Mouse (Mus musculus): ENCODE results near the gene Prpf4b. TPM values are rescaled to one million over a fixed set of nuclear protein-coding genes. Genes with fewer than 3 reads are reported as not detected.
A peak's percentile ranks its signal among the peaks of the same experiment; 100 is the strongest.
"Not testable (repeated sequence)": the region's sequence is repeated elsewhere in the genome, so short reads cannot be mapped to it uniquely, and the experiment has no call there.

Gene Prpf4b
- polyA plus RNA-seq (2016; fragmentation: Nextera tagmentation; extraction: Ambion mirVana) = 61.0 and 66.6 TPM in 2 replicates

- peaks cover 5% of the 10 kb centered on the region; the same call in 1 of the 2 replicates for H3K36me3 ChIP-seq
- peak within 1 kb of the TSS; percentile 96 for H3K9ac ChIP-seq
- H3K4me3 ChIP-seq = peak within 1 kb of the TSS; percentile 98
- H3K9me3 ChIP-seq (replicated peaks) = no peaks in the 10 kb centered on the region
- H3K27ac ChIP-seq (ENCODE audit: poor library complexity, severe bottlenecking) = peak within 1 kb of the TSS; percentile 100
- WGBS = under 1% methylated on average over 40 of the region's 40 CpGs
- peak within 1 kb of the TSS; percentile 91 for H3K4me2 ChIP-seq
- peak; percentile 87 for ATAC-seq (ENCODE audit: insufficient number of reproducible peaks, low FRiP score)
- H3K27me3 ChIP-seq (replicated peaks) = no peaks in the 10 kb centered on the region
- peaks cover 22% of the 10 kb centered on the region for H3K4me1 ChIP-seq (replicated peaks)
Observed at GRCm38 (mm10) chr13:34875166-34875710, at the start of gene Prpf4b. TSS of gene Prpf4b (plus strand) at chr13:34875302.

DNA sequence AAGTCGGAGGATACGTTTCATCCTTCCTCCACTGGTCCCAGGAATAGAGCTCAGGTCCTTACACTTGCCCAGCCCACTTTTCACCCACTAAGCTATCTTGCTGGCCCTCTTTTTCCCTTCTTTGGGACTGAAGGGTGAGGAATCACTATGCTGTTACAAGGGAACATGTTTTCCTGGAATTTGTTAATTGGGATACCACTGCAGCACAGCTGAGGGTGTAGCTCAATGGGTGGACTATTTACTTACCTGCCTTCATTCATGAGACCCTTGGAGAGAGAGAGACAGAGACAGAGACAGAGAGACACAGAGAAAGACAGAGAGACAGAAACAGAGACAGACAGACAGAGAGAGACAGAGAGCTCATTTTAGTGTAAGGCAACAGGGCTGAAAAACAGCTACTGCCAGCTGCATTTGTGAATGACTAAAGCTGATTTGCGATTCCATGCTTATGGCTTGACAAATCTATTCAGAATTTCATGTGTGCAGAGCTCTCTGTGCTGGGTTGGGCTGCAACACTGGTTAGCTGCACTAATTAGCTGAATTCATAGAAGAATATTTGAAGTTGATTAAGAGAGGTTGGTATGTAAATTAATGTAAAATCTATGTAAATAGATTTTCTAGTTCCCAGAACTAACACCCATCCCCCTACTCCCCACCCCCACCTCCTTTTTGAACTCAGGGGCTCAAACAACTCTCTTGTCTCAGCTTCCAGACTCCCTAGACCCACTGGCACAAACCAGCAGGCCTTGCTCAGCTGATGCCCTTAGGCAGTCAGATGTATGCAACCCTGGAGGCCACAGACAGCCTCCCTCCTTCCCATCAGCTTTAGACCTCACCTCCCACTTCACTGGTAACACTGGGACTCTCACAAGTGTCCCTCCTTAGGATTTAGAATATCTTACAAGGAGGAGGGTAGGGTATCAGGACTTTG is 48.1 kb upstream of the Prpf4b start:
- peaks cover 7% of the 10 kb centered on the region for H3K4me1 ChIP-seq (replicated peaks)
- no peak overlapping the region for H3K4me3 ChIP-seq
- H3K9ac ChIP-seq = no peak overlapping the region
- H3K9me3 ChIP-seq (replicated peaks) = no peaks in the 10 kb centered on the region
- H3K4me2 ChIP-seq = no peak overlapping the region
- no peaks in the 10 kb centered on the region for H3K36me3 ChIP-seq
- no peaks in the 10 kb centered on the region for H3K27me3 ChIP-seq (replicated peaks)
- peak; percentile 43 for ATAC-seq (ENCODE audit: insufficient number of reproducible peaks, low FRiP score)
- peak overlapping the region; percentile 60 for H3K27ac ChIP-seq (ENCODE audit: poor library complexity, severe bottlenecking)
- 88% methylated on average over 3 of the region's 3 CpGs for WGBS

DNA sequence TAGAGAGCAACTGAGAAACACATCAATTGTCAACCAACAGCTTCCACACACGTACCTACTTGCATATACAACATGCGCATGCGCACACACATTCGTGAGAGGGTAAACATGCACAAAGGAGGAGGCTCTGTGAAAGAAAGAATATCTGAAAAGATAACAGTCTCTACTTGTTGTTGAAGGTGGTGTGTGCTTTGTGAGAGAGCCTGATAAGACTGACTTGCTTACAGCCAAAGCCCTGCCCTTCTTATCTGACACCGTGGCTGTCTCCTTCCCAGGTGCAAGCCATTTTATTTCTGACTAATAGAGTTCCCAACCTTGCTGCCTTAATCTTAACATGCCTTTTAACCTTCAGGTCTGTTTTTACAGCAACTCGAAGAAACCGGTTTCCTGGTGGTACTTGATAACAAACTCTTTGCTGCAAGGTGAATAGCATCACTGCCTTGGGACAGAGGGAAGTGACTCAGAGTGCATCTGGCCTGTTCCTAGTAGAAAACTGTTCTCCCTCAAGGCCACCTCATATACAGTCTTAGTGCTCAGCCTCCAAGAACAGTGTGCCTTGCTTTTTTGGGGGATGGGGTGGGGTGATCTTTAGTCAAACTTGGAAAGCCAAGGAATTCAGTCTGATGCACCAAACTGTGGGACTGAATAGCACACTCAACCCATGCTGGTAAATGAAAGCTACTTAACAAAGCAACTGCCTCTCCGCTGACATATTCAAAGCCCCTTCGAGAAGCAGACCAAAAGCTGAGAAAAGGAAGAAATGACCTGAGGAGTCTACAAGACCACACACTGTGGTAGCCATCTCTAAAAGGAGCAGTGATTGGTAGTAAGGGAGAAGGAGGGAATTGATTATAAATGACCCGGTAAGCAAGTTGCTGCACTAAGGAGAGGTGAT is 46.9 kb upstream of the Prpf4b start:
- Histone ChIP-seq H3K9ac (no peak overlapping the region), H3K9me3 (replicated peaks) (no peaks in the 10 kb centered on the region), H3K4me2 (no peak overlapping the region), H3K27me3 (replicated peaks) (no peaks in the 10 kb centered on the region), H3K27ac (ENCODE audit: poor library complexity, severe bottlenecking) (peak overlapping the region; percentile 60), H3K36me3 (no peaks in the 10 kb centered on the region), H3K4me1 (replicated peaks) (peaks cover 7% of the 10 kb centered on the region), H3K4me3 (no peak overlapping the region)
- WGBS = 48% methylated on average over 10 of the region's 10 CpGs
- peak; percentile 93 for ATAC-seq (ENCODE audit: insufficient number of reproducible peaks, low FRiP score)

DNA sequence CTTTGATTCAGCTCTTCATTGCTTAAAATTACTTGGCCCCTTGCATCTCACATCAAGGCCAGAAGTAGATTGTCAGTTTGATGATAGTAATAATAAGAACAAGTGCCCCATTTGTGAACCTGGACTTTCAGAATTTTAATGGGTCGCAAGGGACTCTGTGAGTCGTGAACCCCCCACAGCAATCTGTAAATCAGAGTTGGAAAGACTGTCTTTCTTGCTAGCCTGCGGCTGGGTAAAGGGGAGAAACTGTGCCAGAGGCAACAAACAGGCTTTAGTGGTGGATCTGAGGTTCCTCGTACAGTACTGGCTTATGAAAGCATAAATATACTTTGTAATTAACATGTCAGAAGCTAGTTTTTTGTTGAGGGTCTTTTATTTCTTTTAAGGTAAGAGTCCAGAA is 32.3 kb upstream of the Prpf4b start:
- no peaks in the 10 kb centered on the region for H3K36me3 ChIP-seq
- no peak overlapping the region for H3K4me3 ChIP-seq
- H3K9ac ChIP-seq = no peak overlapping the region
- no peak overlapping the region for H3K4me2 ChIP-seq
- H3K27ac ChIP-seq (ENCODE audit: poor library complexity, severe bottlenecking) = no peak overlapping the region
- no peaks in the 10 kb centered on the region for H3K9me3 ChIP-seq (replicated peaks)
- no peak for ATAC-seq (ENCODE audit: insufficient number of reproducible peaks, low FRiP score)
- no peaks in the 10 kb centered on the region for H3K27me3 ChIP-seq (replicated peaks)
- H3K4me1 ChIP-seq (replicated peaks) = no peaks in the 10 kb centered on the region
- 86% methylated on average over 4 of the region's 4 CpGs for WGBS

GRCm38 (mm10) chr13:34850759-34851158 is 24.3 kb upstream of the Prpf4b start:
- no peaks in the 10 kb centered on the region for H3K4me1 ChIP-seq (replicated peaks)
- no peak overlapping the region for H3K9ac ChIP-seq
- H3K9me3 ChIP-seq (replicated peaks) = peaks cover 20% of the 10 kb centered on the region
- H3K4me2 ChIP-seq = no peak overlapping the region
- ATAC-seq (ENCODE audit: insufficient number of reproducible peaks, low FRiP score) = peak; percentile 73; the same call in 1 of the 2 replicates
- H3K27me3 ChIP-seq (replicated peaks) = no peaks in the 10 kb centered on the region
- WGBS = 76% methylated on average over 3 of the region's 3 CpGs
- peaks cover 3% of the 10 kb centered on the region for H3K36me3 ChIP-seq
- H3K4me3 ChIP-seq = no peak overlapping the region
- no peak overlapping the region for H3K27ac ChIP-seq (ENCODE audit: poor library complexity, severe bottlenecking)

GRCm38 (mm10) chr13:34851191-34851784 is 23.8 kb upstream of the Prpf4b start:
- Histone ChIP-seq H3K4me2 (no peak overlapping the region), H3K27ac (ENCODE audit: poor library complexity, severe bottlenecking) (0 out of 2 replicates have a peak overlapping the region, but pooled peaks have one; percentile 15), H3K4me1 (replicated peaks) (no peaks in the 10 kb centered on the region), H3K4me3 (no peak overlapping the region), H3K9me3 (replicated peaks) (peaks cover 20% of the 10 kb centered on the region), H3K36me3 (peaks cover 3% of the 10 kb centered on the region), H3K27me3 (replicated peaks) (no peaks in the 10 kb centered on the region), H3K9ac (no peak overlapping the region)
- peak; percentile 78; the same call in 1 of the 2 replicates for ATAC-seq (ENCODE audit: insufficient number of reproducible peaks, low FRiP score)
- WGBS = 73% methylated on average over 5 of the region's 5 CpGs

DNA sequence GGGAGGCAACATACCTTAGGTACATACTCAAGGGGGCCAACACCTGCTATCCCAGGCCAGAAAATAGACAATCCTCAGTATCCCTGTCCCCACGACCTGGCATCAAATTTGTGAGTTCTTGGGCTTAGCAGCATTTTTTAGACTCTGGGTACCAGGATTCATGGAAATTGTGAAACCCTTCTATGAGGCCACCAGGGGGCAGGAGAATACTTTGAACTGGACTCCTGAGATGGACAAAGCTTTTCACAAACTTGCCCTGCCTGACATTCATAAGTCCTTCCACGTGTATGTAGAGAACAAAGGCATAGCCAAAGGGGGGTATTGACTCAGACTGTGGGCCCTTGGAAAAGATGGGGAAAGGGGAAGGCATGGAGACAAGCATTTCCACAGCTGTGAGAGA is 17.6 kb upstream of the Prpf4b start:
- H3K27ac ChIP-seq (ENCODE audit: poor library complexity, severe bottlenecking) = no peak overlapping the region
- 0 out of 2 replicates have a peak, but pooled peaks have one; percentile 43 for ATAC-seq (ENCODE audit: insufficient number of reproducible peaks, low FRiP score)
- no peak overlapping the region for H3K4me3 ChIP-seq
- no peak overlapping the region for H3K4me2 ChIP-seq
- peaks cover 3% of the 10 kb centered on the region for H3K36me3 ChIP-seq
- peaks cover 20% of the 10 kb centered on the region for H3K9me3 ChIP-seq (replicated peaks)
- WGBS = 38% methylated on average over 2 of the region's 2 CpGs
- H3K27me3 ChIP-seq (replicated peaks) = no peaks in the 10 kb centered on the region
- H3K9ac ChIP-seq = no peak overlapping the region
- no peaks in the 10 kb centered on the region for H3K4me1 ChIP-seq (replicated peaks)

- WGBS = 78% methylated on average over 5 of the region's 5 CpGs
- Histone ChIP-seq H3K27ac (ENCODE audit: poor library complexity, severe bottlenecking) (no peak overlapping the region), H3K4me1 (replicated peaks) (no peaks in the 10 kb centered on the region), H3K9me3 (replicated peaks) (peaks cover 10% of the 10 kb centered on the region), H3K4me2 (no peak overlapping the region), H3K4me3 (no peak overlapping the region), H3K9ac (no peak overlapping the region), H3K36me3 (no peaks in the 10 kb centered on the region), H3K27me3 (replicated peaks) (no peaks in the 10 kb centered on the region)
- ATAC-seq (ENCODE audit: insufficient number of reproducible peaks, low FRiP score) = no peak
Observed at GRCm38 (mm10) chr13:34859406-34859805, 15.7 kb upstream of the Prpf4b start.

GRCm38 (mm10) chr13:34861166-34861565 is 13.9 kb upstream of the Prpf4b start:
- ATAC-seq (ENCODE audit: insufficient number of reproducible peaks, low FRiP score) = peak; percentile 94
- H3K9ac ChIP-seq; H3K9me3 ChIP-seq (replicated peaks); H3K4me2 ChIP-seq; H3K36me3 ChIP-seq; H3K4me3 ChIP-seq; H3K27me3 ChIP-seq (replicated peaks); H3K27ac ChIP-seq (ENCODE audit: poor library complexity, severe bottlenecking); H3K4me1 ChIP-seq (replicated peaks): not testable (repeated sequence)
- 32% methylated on average over 6 of the region's 8 CpGs for WGBS

DNA sequence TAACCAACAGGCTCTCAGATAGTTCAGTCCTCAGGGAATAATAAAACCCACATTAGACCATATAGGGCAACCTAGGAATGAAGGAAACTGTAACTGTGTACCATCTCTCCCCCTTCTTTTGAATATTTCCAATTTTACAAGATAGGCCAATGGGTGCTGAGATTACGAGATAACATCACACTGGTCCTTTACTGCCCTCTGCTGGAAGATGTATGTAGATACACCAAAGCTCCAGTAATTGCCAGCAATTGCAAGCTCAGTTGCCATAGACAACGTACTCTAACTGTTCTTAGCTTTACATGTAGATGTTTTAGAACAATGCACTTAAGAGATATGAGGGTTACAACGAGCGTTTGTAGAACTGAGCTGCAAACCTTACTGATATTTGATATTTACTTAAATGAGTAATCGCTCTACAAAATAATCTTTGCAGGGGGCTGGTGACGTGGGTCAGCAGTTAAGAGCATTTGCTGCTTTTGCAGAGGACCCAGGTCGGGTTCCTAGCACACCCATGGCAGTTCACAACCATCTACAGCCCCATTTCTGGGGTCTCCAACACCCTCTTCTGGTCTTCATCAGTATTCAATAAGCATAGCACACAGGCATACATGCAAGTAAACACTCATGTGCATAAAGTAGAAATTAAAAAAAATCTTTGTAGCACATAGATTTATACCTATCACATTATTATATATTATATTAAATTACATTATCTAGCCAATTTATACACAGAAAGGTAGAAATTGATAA is 10.5 kb upstream of the Prpf4b start:
- ATAC-seq (ENCODE audit: insufficient number of reproducible peaks, low FRiP score) = no peak
- H3K9ac ChIP-seq = no peak overlapping the region
- H3K9me3 ChIP-seq (replicated peaks) = no peaks in the 10 kb centered on the region
- no peaks in the 10 kb centered on the region for H3K27me3 ChIP-seq (replicated peaks)
- H3K4me2 ChIP-seq = no peak overlapping the region
- no peak overlapping the region for H3K27ac ChIP-seq (ENCODE audit: poor library complexity, severe bottlenecking)
- H3K4me3 ChIP-seq = no peak overlapping the region
- no peaks in the 10 kb centered on the region for H3K36me3 ChIP-seq
- WGBS = 42% methylated on average over 7 of the region's 7 CpGs
- H3K4me1 ChIP-seq (replicated peaks) = no peaks in the 10 kb centered on the region
